Mouse (Mus musculus) bone marrow macrophage, adult 2 months (primary cell): ENCODE results near the gene Olfml3. TPM values are rescaled to one million over a fixed set of nuclear protein-coding genes. Genes with fewer than 3 reads are reported as not detected.

ENCODE experiments used
- H3K27ac ChIP-seq: 2 replicates; pipeline ENCODE4 v1.5.1; 2012; ENCODE audit warnings: low read depth, low read length; ENCODE audit not compliant: insufficient read depth
- H3K4me1 ChIP-seq: 2 replicates; pipeline ENCODE4 v1.6.1; 2012; ENCODE audit warnings: low read length; ENCODE audit not compliant: control insufficient read depth, insufficient read depth
- H3K4me3 ChIP-seq: 2 replicates; pipeline ENCODE4 v1.5.1; 2012; ENCODE audit warnings: mild to moderate bottlenecking, low read length, moderate library complexity; ENCODE audit not compliant: insufficient read depth
- CTCF ChIP-seq: IDR thresholded peaks from 2 replicates; pipeline ENCODE4 v1.5.1; 2012; ENCODE audit warnings: low read depth, mild to moderate bottlenecking, low read length, moderate library complexity
- POLR2A ChIP-seq: IDR thresholded peaks from 2 replicates; pipeline ENCODE4 v1.6.1; 2012; ENCODE audit warnings: mild to moderate bottlenecking, low read depth, low read length, borderline replicate concordance
- polyA plus RNA-seq: library from polyadenylated mRNA; stranded (reverse); fragments of >200 nt; gene quantifications from 2 replicates; pipeline ENCODE4 v1.2.4, GENCODE M21; 2012; ENCODE audit not compliant: missing spikeins, insufficient read depth, insufficient read length

The Olfml3 gene
- polyA plus RNA-seq, 1 experiment = 7.6 TPM

GRCm38 (mm10) chr3:103729850-103730249 is 8.0 kb downstream of the Olfml3 start:
- no peak overlapping the region for H3K27ac ChIP-seq
- H3K4me1 ChIP-seq = peaks cover 24% of the 10 kb centered on the region
- H3K4me3 ChIP-seq = no peak overlapping the region
- TF ChIP-seq POLR2A (no peak), CTCF (no peak)

- no peak overlapping the region for H3K4me3 ChIP-seq
- H3K4me1 ChIP-seq = peaks cover 18% of the 10 kb centered on the region
- TF ChIP-seq CTCF (no peak), POLR2A (no peak)
- no peak overlapping the region for H3K27ac ChIP-seq
Observed at GRCm38 (mm10) chr3:103727813-103728326, 9.9 kb downstream of the Olfml3 start.

GRCm38 (mm10) chr3:103726642-103727041 is 11.2 kb downstream of the Olfml3 start:
- Histone ChIP-seq H3K4me1 (peaks cover 18% of the 10 kb centered on the region), H3K4me3 (no peak overlapping the region), H3K27ac (no peak overlapping the region)
- TF ChIP-seq POLR2A (no peak), CTCF (no peak)

- TF ChIP-seq POLR2A = no peak
- TF ChIP-seq CTCF = no peak
- no peak overlapping the region for H3K4me3 ChIP-seq
- H3K27ac ChIP-seq = no peak overlapping the region
- peaks cover 13% of the 10 kb centered on the region for H3K4me1 ChIP-seq
Observed at GRCm38 (mm10) chr3:103724137-103724536, 13.7 kb downstream of the Olfml3 start.

- Histone ChIP-seq H3K4me3 (no peak overlapping the region), H3K4me1 (peaks cover 7% of the 10 kb centered on the region), H3K27ac (no peak overlapping the region)
- TF ChIP-seq POLR2A (no peak), CTCF (no peak)
Observed at GRCm38 (mm10) chr3:103718728-103719127, 19.1 kb downstream of the Olfml3 start.

- H3K4me3 ChIP-seq = no peak overlapping the region
- no peak overlapping the region for H3K27ac ChIP-seq
- TF ChIP-seq CTCF = no peak
- TF ChIP-seq POLR2A = no peak
- H3K4me1 ChIP-seq = peaks cover 7% of the 10 kb centered on the region
Observed at GRCm38 (mm10) chr3:103716774-103717760, 20.7 kb downstream of the Olfml3 start.

- H3K4me1 ChIP-seq = peaks cover 7% of the 10 kb centered on the region
Observed at GRCm38 (mm10) chr3:103715762-103716693, 21.8 kb downstream of the Olfml3 start.

GRCm38 (mm10) chr3:103714942-103715341 is 22.9 kb downstream of the Olfml3 start:
- no peak overlapping the region for H3K4me3 ChIP-seq
- TF ChIP-seq POLR2A (no peak), CTCF (no peak)
- peaks cover 7% of the 10 kb centered on the region for H3K4me1 ChIP-seq
- H3K27ac ChIP-seq = no peak overlapping the region

More at GRCm38 (mm10) chr3:103715762-103716693, 21.8 kb downstream of the Olfml3 start:
- H3K27ac ChIP-seq = no peak overlapping the region
- no peak for TF ChIP-seq CTCF
- TF ChIP-seq POLR2A = no peak
- H3K4me3 ChIP-seq = no peak overlapping the region

- no peak overlapping the region for H3K27ac ChIP-seq
Observed at GRCm38 (mm10) chr3:103714236-103714875, 23.4 kb downstream of the Olfml3 start.

More at GRCm38 (mm10) chr3:103714236-103714875, 23.4 kb downstream of the Olfml3 start:
- no peak for TF ChIP-seq CTCF
- no peak for TF ChIP-seq POLR2A
- Histone ChIP-seq H3K4me3 (no peak overlapping the region), H3K4me1 (peaks cover 7% of the 10 kb centered on the region)
